Mouse (Mus musculus) forebrain, postnatal 0 days (tissue): ENCODE results near the gene Add2. TPM values are rescaled to one million over a fixed set of nuclear protein-coding genes. Genes with fewer than 3 reads are reported as not detected.
A peak's percentile ranks its signal among the peaks of the same experiment; 100 is the strongest.

Experiments used
- ATAC-seq: fragments of 200-750 bp; cut with Nextera tagmentation; 2 replicates; pipeline ENCODE4 v1.8.0; 2017; ENCODE audit warnings: mild to moderate bottlenecking, moderate library complexity
- DNase-seq: peaks from one replicate; pipeline ENCODE4 v3.0.0-alpha.2; 2015
- H3K27ac ChIP-seq: fragments of 300-500 bp; sonication (generic); 2 replicates; pipeline ENCODE4 v1.5.1; 2014; ENCODE audit warnings: low read depth, mild to moderate bottlenecking, antibody characterized with exemption, low read length, moderate library complexity, mixed read lengths
- H3K27me3 ChIP-seq: fragments of 300-500 bp; sonication (generic); 2 replicates; pipeline ENCODE4 v1.6.1; 2014; ENCODE audit warnings: mild to moderate bottlenecking, low read length, mixed read lengths; ENCODE audit not compliant: insufficient read depth
- H3K36me3 ChIP-seq: fragments of 300-500 bp; sonication (generic); 2 replicates; pipeline ENCODE4 v1.6.1; 2014; ENCODE audit warnings: mild to moderate bottlenecking, moderate library complexity; ENCODE audit not compliant: insufficient read depth
- H3K4me1 ChIP-seq: fragments of 300-500 bp; sonication (generic); 2 replicates; pipeline ENCODE4 v1.6.1; 2014; ENCODE audit warnings: antibody characterized with exemption; ENCODE audit not compliant: insufficient read depth
- H3K4me2 ChIP-seq: fragments of 300-500 bp; sonication (generic); 2 replicates; pipeline ENCODE4 v1.6.1; 2014; ENCODE audit warnings: low read depth, mild to moderate bottlenecking, moderate library complexity
- H3K4me3 ChIP-seq: fragments of 300-500 bp; sonication (generic); 2 replicates; pipeline ENCODE4 v1.5.1; 2014; ENCODE audit warnings: low read depth, low read length, mixed read lengths
- H3K9ac ChIP-seq: fragments of 300-500 bp; sonication (generic); 2 replicates; pipeline ENCODE4 v1.6.1; 2014; ENCODE audit warnings: mild to moderate bottlenecking
- H3K9me3 ChIP-seq: fragments of 300-500 bp; sonication (generic); 2 replicates; pipeline ENCODE4 v1.6.1; 2016; ENCODE audit warnings: low read length
- CTCF ChIP-seq: sonication (generic); IDR thresholded peaks from 2 replicates; pipeline ENCODE4 v1.5.1; 2016; ENCODE audit warnings: antibody characterized with exemption, control low read depth, low read depth
- WGBS: fragments of 180-500 bp; shearing (Covaris S2); extraction: QIAGEN DNeasy Blood & Tissue Kit; methylation state at CpG from one replicate; pipeline ENCODE4 v1.1.7; 2014; 5-methylcytosine and 5-hydroxymethylcytosine counted together
- polyA plus RNA-seq: library from polyadenylated mRNA; unstranded; fragments of >200 nt; fragmentation: Nextera tagmentation; extraction: Ambion mirVana; gene quantifications from 2 replicates; pipeline ENCODE4 v1.2.1, GENCODE M21; 2015
- total RNA-seq: library from RNA; depleted of rRNA; stranded (reverse); fragments of >200 nt; gene quantifications from 2 replicates; pipeline ENCODE4 v1.2.3, GENCODE M21; 2014; rRNA removed

Gene Add2
- total and polyA plus RNA-seq, 2 experiments from 2014 or later, result 186 to 267 TPM

- peak; percentile 28 for DNase-seq
- no peak for TF ChIP-seq CTCF
- Histone ChIP-seq H3K9ac (no peak overlapping the region), H3K4me1 (peaks cover 4% of the 10 kb centered on the region; the same call in 1 of the 2 replicates), H3K27me3 (no peaks in the 10 kb centered on the region), H3K4me3 (no peak overlapping the region), H3K36me3 (no peaks in the 10 kb centered on the region), H3K27ac (no peak overlapping the region), H3K9me3 (no peaks in the 10 kb centered on the region), H3K4me2 (no peak overlapping the region)
- ATAC-seq, result peak; percentile 45
- 50% methylated on average over 17 of the region's 17 CpGs for WGBS
Measured at GRCm38 (mm10) chr6:86157253-86158234, 129.1 kb downstream of the Add2 start.

GRCm38 (mm10) chr6:86160878-86161277, 132.4 kb downstream of the Add2 start:
- DNase-seq (no peak), ATAC-seq (no peak)
- no peaks in the 10 kb centered on the region for H3K36me3 ChIP-seq
- H3K27me3 ChIP-seq, result no peaks in the 10 kb centered on the region
- peaks cover 4% of the 10 kb centered on the region; the same call in 1 of the 2 replicates for H3K4me1 ChIP-seq
- H3K9me3 ChIP-seq, result no peaks in the 10 kb centered on the region
- WGBS, result 69% methylated on average over 3 of the region's 3 CpGs
- TF ChIP-seq CTCF, result no peak
- no peak overlapping the region for H3K9ac ChIP-seq
- H3K4me2 ChIP-seq, result no peak overlapping the region
- no peak overlapping the region for H3K4me3 ChIP-seq
- H3K27ac ChIP-seq, result no peak overlapping the region

- no peak overlapping the region for H3K9ac ChIP-seq
- H3K4me1 ChIP-seq, result peaks cover 4% of the 10 kb centered on the region; the same call in 1 of the 2 replicates
- H3K27me3 ChIP-seq, result no peaks in the 10 kb centered on the region
- ATAC-seq (no peak), DNase-seq (no peak)
- no peak overlapping the region for H3K4me3 ChIP-seq
- no peak overlapping the region for H3K4me2 ChIP-seq
- no peak overlapping the region for H3K27ac ChIP-seq
- 62% methylated on average over 7 of the region's 7 CpGs for WGBS
- H3K9me3 ChIP-seq, result no peaks in the 10 kb centered on the region
- H3K36me3 ChIP-seq, result no peaks in the 10 kb centered on the region
- no peak for TF ChIP-seq CTCF
Measured at GRCm38 (mm10) chr6:86161586-86161985, 133.1 kb downstream of the Add2 start.

- Histone ChIP-seq H3K4me2 (no peak overlapping the region), H3K36me3 (no peaks in the 10 kb centered on the region), H3K27ac (no peak overlapping the region), H3K4me1 (no peaks in the 10 kb centered on the region), H3K9me3 (no peaks in the 10 kb centered on the region), H3K4me3 (no peak overlapping the region), H3K9ac (no peak overlapping the region), H3K27me3 (no peaks in the 10 kb centered on the region)
- TF ChIP-seq CTCF, result no peak
- WGBS, result 38% methylated on average over 3 of the region's 3 CpGs
- no peak for ATAC-seq
- DNase-seq, result no peak
Measured at GRCm38 (mm10) chr6:86164028-86164427, 135.5 kb downstream of the Add2 start.

- DNase-seq (no peak), ATAC-seq (no peak)
- no peak overlapping the region for H3K4me2 ChIP-seq
- no peak overlapping the region for H3K27ac ChIP-seq
- H3K9ac ChIP-seq, result no peak overlapping the region
- H3K4me3 ChIP-seq, result no peak overlapping the region
- WGBS, result 76% methylated on average over 9 of the region's 9 CpGs
- no peaks in the 10 kb centered on the region for H3K4me1 ChIP-seq
- TF ChIP-seq CTCF, result no peak
- H3K36me3 ChIP-seq, result no peaks in the 10 kb centered on the region
- no peaks in the 10 kb centered on the region for H3K9me3 ChIP-seq
- no peaks in the 10 kb centered on the region for H3K27me3 ChIP-seq
Measured at GRCm38 (mm10) chr6:86166426-86166825, 137.9 kb downstream of the Add2 start.

- Histone ChIP-seq H3K27me3 (no peaks in the 10 kb centered on the region), H3K4me1 (no peaks in the 10 kb centered on the region), H3K36me3 (no peaks in the 10 kb centered on the region), H3K9me3 (no peaks in the 10 kb centered on the region), H3K4me2 (no peak overlapping the region), H3K4me3 (no peak overlapping the region), H3K9ac (no peak overlapping the region), H3K27ac (no peak overlapping the region)
- TF ChIP-seq CTCF, result no peak
- DNase-seq, result no peak
- WGBS, result 52% methylated on average over 5 of the region's 5 CpGs
- ATAC-seq, result peak; percentile 54
Measured at GRCm38 (mm10) chr6:86167851-86168250, 139.4 kb downstream of the Add2 start.

- H3K4me2 ChIP-seq, result no peak overlapping the region
- no peak overlapping the region for H3K27ac ChIP-seq
- H3K36me3 ChIP-seq, result no peaks in the 10 kb centered on the region
- no peak for TF ChIP-seq CTCF
- H3K9me3 ChIP-seq, result no peaks in the 10 kb centered on the region
- H3K4me3 ChIP-seq, result no peak overlapping the region
- WGBS, result 70% methylated on average over 4 of the region's 4 CpGs
- H3K4me1 ChIP-seq, result no peaks in the 10 kb centered on the region
- no peaks in the 10 kb centered on the region for H3K27me3 ChIP-seq
- H3K9ac ChIP-seq, result no peak overlapping the region
- no peak for DNase-seq
- ATAC-seq, result no peak
Measured at GRCm38 (mm10) chr6:86169166-86169565, 140.7 kb downstream of the Add2 start.

Other genes starting within 250 kb of the Add2 start
- not detected in 2 replicates for gene Nat8f6, start 207.7 kb upstream of the Add2 start, total RNA-seq
- gene Nat8f6, start 207.7 kb upstream of the Add2 start, polyA plus RNA-seq, result not detected in 2 replicates
- not detected in 2 replicates for gene Nat8f5, start 207.7 kb upstream of the Add2 start, total RNA-seq
- gene Nat8f5, start 207.7 kb upstream of the Add2 start, polyA plus RNA-seq, result 0.19 and 0.42 TPM in 2 replicates
- gene Nat8, start 196.6 kb upstream of the Add2 start, total RNA-seq, result 0.14 TPM in 1 of 2 replicates, not detected in the other
- 0.30 and 0.41 TPM in 2 replicates for gene Nat8, start 196.6 kb upstream of the Add2 start, polyA plus RNA-seq
- 0.08 TPM in 1 of 2 replicates, not detected in the other for gene Nat8f2, start 159.5 kb upstream of the Add2 start, total RNA-seq
- 0.04 TPM in 1 of 2 replicates, not detected in the other for gene Nat8f2, start 159.5 kb upstream of the Add2 start, polyA plus RNA-seq
- gene Nat8f4, start 123.8 kb upstream of the Add2 start, total RNA-seq, result 5.5 and 6.0 TPM in 2 replicates
- 4.3 and 6.5 TPM in 2 replicates for gene Nat8f4, start 123.8 kb upstream of the Add2 start, polyA plus RNA-seq
- 50.2 and 66.8 TPM in 2 replicates for gene Tprkb, start 116.8 kb upstream of the Add2 start, total RNA-seq
- 54.5 and 69.6 TPM in 2 replicates for gene Tprkb, start 116.8 kb upstream of the Add2 start, polyA plus RNA-seq
- gene Nat8f1, start 113.0 kb upstream of the Add2 start, total RNA-seq, result 10.7 and 18.1 TPM in 2 replicates
- gene Nat8f1, start 113.0 kb upstream of the Add2 start, polyA plus RNA-seq, result 13.1 and 15.3 TPM in 2 replicates
- 67.2 and 79.4 TPM in 2 replicates for gene Dusp11, start 67.0 kb upstream of the Add2 start, total RNA-seq
- 27.6 and 28.3 TPM in 2 replicates for gene Dusp11, start 67.0 kb upstream of the Add2 start, polyA plus RNA-seq
- gene Figla, start 12.5 kb upstream of the Add2 start, total RNA-seq, result not detected in 2 replicates
- not detected in 2 replicates for gene Figla, start 12.5 kb upstream of the Add2 start, polyA plus RNA-seq
- gene Tgfa, start 166.5 kb downstream of the Add2 start, total RNA-seq, result 49.5 and 50.8 TPM in 2 replicates
- gene Tgfa, start 166.5 kb downstream of the Add2 start, polyA plus RNA-seq, result 20.3 and 29.9 TPM in 2 replicates